Comparison of ENCODE assay signal across 24 mouse cellular contexts in genomic region chr16:31996371-31996770, GRCm38 (mm10). TPM values are rescaled to one million over a fixed set of nuclear protein-coding genes. Genes with fewer than 3 reads are reported as not detected.
DNase-seq lines count a peak whose midpoint lies in the region; ATAC-seq and TF ChIP-seq lines count a peak whose summit lies in the region.
"Had no signal": no experiment of that assay in that cellular context is flagged by ENCODE, and none has a peak within 500 bp of the region (broad histone marks: within the 10 kb centered on the region; RNA-seq: fewer than 3 reads in every experiment).

No protein-coding gene starts in this region.

- no peak overlapping the region for H3K4me3 ChIP-seq in kidney, adult 2 months (ENCODE audit: insufficient read depth, low read depth, low read length)
- no peak overlapping the region for H3K4me3 ChIP-seq in liver, adult 2 months (ENCODE audit: insufficient read depth, low read depth, low read length)
- no peak overlapping the region for H3K4me3 ChIP-seq in liver, embryonic 12.5 days
- no peak overlapping the region for H3K4me3 ChIP-seq in liver, embryonic 16.5 days (ENCODE audit: low read depth, low read length)
- no peak overlapping the region for H3K4me3 ChIP-seq in liver, postnatal 0 days (ENCODE audit: low read depth, low read length)
- H3K4me3 ChIP-seq: forebrain, embryonic 10.5 days; forebrain, embryonic 13.5 days; hindbrain, embryonic 10.5 days had no signal

- H3K27ac ChIP-seq in kidney, adult 2 months (ENCODE audit: insufficient read depth, low read depth, low read length) = no peak overlapping the region
- H3K27ac ChIP-seq in liver, adult 2 months (replicated peaks; ENCODE audit: insufficient read depth, low read depth, low read length) = peak overlapping the region; percentile 45; the same call in 1 of the 2 replicates
- H3K27ac ChIP-seq in liver, embryonic 12.5 days = no peak overlapping the region
- no peak overlapping the region for H3K27ac ChIP-seq in liver, embryonic 16.5 days (ENCODE audit: low read length)
- no peak overlapping the region for H3K27ac ChIP-seq in liver, postnatal 0 days (ENCODE audit: low read depth)
- H3K27ac ChIP-seq: forebrain, embryonic 10.5 days; forebrain, embryonic 13.5 days; hindbrain, embryonic 10.5 days; hindbrain, embryonic 14.5 days; hindbrain, postnatal 0 days had no signal

- H3K9ac ChIP-seq in liver, adult 2 months (ENCODE audit: low read depth, low read length) = no peak overlapping the region
- H3K9ac ChIP-seq in liver, embryonic 12.5 days = no peak overlapping the region
- H3K9ac ChIP-seq in liver, embryonic 16.5 days (ENCODE audit: low read depth, low read length) = no peak overlapping the region
- no peak overlapping the region for H3K9ac ChIP-seq in liver, postnatal 0 days (replicated peaks)
- H3K9ac ChIP-seq: forebrain, embryonic 13.5 days; hindbrain, embryonic 14.5 days had no signal

- ATAC-seq in liver, embryonic 12.5 days = no peak
- ATAC-seq in liver, embryonic 16.5 days (ENCODE audit: low read depth) = peak; percentile 70
- no peak for ATAC-seq in liver, postnatal 0 days
- ATAC-seq: forebrain, embryonic 13.5 days; forebrain, embryonic 16.5 days; hindbrain, postnatal 0 days; Patski had no signal

- DNase-seq in kidney, adult 2 months = peak; percentile 60
- no peak for DNase-seq in kidney, adult 11 months
- DNase-seq in liver, adult 2 months (ENCODE audit: extremely low read depth, low read depth, low spot score) = peak; percentile 90
- DNase-seq in liver, postnatal 0 days = no peak
- DNase-seq: adrenal gland, postnatal 10 days; adrenal gland, postnatal 36 days; B cell, adult 2 months; cerebellum, adult 18-20 months; cerebellum, adult 9-10 months; cerebellum, postnatal 14 days; gastrocnemius, postnatal 10 days; gastrocnemius, postnatal 36 days had no signal

- no peak for TF ChIP-seq CTCF in kidney, adult 2 months (conservative IDR thresholded peaks at IDR 0.05; ENCODE audit: insufficient read depth, insufficient read length, low read depth, low read length)
- TF ChIP-seq CTCF in liver, adult 2 months (IDR thresholded peaks at IDR 0.05; ENCODE audit: low read depth, low read length) = no peak
- no peak for TF ChIP-seq CTCF in liver, postnatal 0 days (IDR thresholded peaks at IDR 0.05; ENCODE audit: low read depth)

- H3K4me2 ChIP-seq in liver, embryonic 12.5 days = no peak overlapping the region
- no peak overlapping the region for H3K4me2 ChIP-seq in liver, embryonic 16.5 days (ENCODE audit: low read depth, low read length)
- no peak overlapping the region for H3K4me2 ChIP-seq in liver, postnatal 0 days (ENCODE audit: low read depth, low read length)
- H3K4me2 ChIP-seq: forebrain, embryonic 13.5 days; heart, embryonic 11.5 days; hindbrain, embryonic 14.5 days had no signal

- TF ChIP-seq POLR2A in kidney, adult 2 months (IDR thresholded peaks at IDR 0.05; ENCODE audit: low read depth, low read length) = no peak
- no peak for TF ChIP-seq POLR2A in liver, adult 2 months (IDR thresholded peaks at IDR 0.05; ENCODE audit: extremely low read depth, insufficient read depth, low read length)

- H3K27me3 ChIP-seq in kidney, adult 2 months (replicated peaks; ENCODE audit: control insufficient read depth, insufficient read depth, low read length) = no peaks in the 10 kb centered on the region
- H3K27me3 ChIP-seq in liver, adult 2 months (ENCODE audit: control insufficient read depth, insufficient read depth, low read length) = no peaks in the 10 kb centered on the region
- no peaks in the 10 kb centered on the region for H3K27me3 ChIP-seq in liver, embryonic 12.5 days (replicated peaks)
- H3K27me3 ChIP-seq in liver, embryonic 16.5 days (ENCODE audit: control insufficient read depth, insufficient read depth, low read depth, low read length) = no peaks in the 10 kb centered on the region
- H3K27me3 ChIP-seq in liver, postnatal 0 days (ENCODE audit: insufficient read depth, low read length) = no peaks in the 10 kb centered on the region
- H3K27me3 ChIP-seq: CH12.LX; forebrain, embryonic 13.5 days; Patski had no signal

- peaks cover 28% of the 10 kb centered on the region; the same call in 1 of the 2 replicates for H3K79me2 ChIP-seq in liver, adult 2 months (ENCODE audit: control insufficient read depth, insufficient read depth, low read length)

- H3K9me3 ChIP-seq in liver, embryonic 12.5 days (replicated peaks) = no peaks in the 10 kb centered on the region
- no peaks in the 10 kb centered on the region for H3K9me3 ChIP-seq in liver, embryonic 16.5 days (replicated peaks; ENCODE audit: control insufficient read depth, low read length)
- no peaks in the 10 kb centered on the region for H3K9me3 ChIP-seq in liver, postnatal 0 days (ENCODE audit: low read length)
- H3K9me3 ChIP-seq: forebrain, embryonic 10.5 days; forebrain, embryonic 13.5 days; G1E; hindbrain, embryonic 10.5 days had no signal

- TF ChIP-seq EP300 in liver, postnatal 0 days (IDR thresholded peaks at IDR 0.05; ENCODE audit: low read depth) = no peak

- no peaks in the 10 kb centered on the region for H3K36me3 ChIP-seq in kidney, adult 2 months (ENCODE audit: control insufficient read depth, insufficient read depth, low read length)
- no peaks in the 10 kb centered on the region for H3K36me3 ChIP-seq in liver, adult 2 months (ENCODE audit: control insufficient read depth, insufficient read depth, low read length)
- H3K36me3 ChIP-seq in liver, embryonic 12.5 days = peaks cover 49% of the 10 kb centered on the region
- peaks cover 3% of the 10 kb centered on the region; the same call in 1 of the 2 replicates for H3K36me3 ChIP-seq in liver, embryonic 16.5 days (ENCODE audit: control insufficient read depth, insufficient read depth)
- peaks cover 4% of the 10 kb centered on the region; the same call in 1 of the 2 replicates for H3K36me3 ChIP-seq in liver, postnatal 0 days (replicated peaks; ENCODE audit: insufficient read depth, low read length)

- H3K4me1 ChIP-seq in kidney, adult 2 months (ENCODE audit: control insufficient read depth, insufficient read depth, low read length) = peaks cover 9% of the 10 kb centered on the region
- H3K4me1 ChIP-seq in liver, adult 2 months (ENCODE audit: control insufficient read depth, insufficient read depth, low read length) = peaks cover 28% of the 10 kb centered on the region
- peaks cover 19% of the 10 kb centered on the region for H3K4me1 ChIP-seq in liver, embryonic 12.5 days
- H3K4me1 ChIP-seq in liver, embryonic 16.5 days (ENCODE audit: control insufficient read depth, low read depth, low read length) = no peaks in the 10 kb centered on the region
- peaks cover 7% of the 10 kb centered on the region; the same call in 1 of the 2 replicates for H3K4me1 ChIP-seq in liver, postnatal 0 days (ENCODE audit: insufficient read depth)

- WGBS in kidney, adult 2 months = 63% methylated on average over 5 of the region's 5 CpGs
- 40% methylated on average over 5 of the region's 5 CpGs for WGBS in liver, adult 2 months
- WGBS in liver, embryonic 12.5 days (ENCODE audit: insufficient replicate concordance) = 82% methylated on average over 5 of the region's 5 CpGs
- WGBS in liver, embryonic 16.5 days (ENCODE audit: insufficient replicate concordance) = 66% methylated on average over 5 of the region's 5 CpGs
- 72% methylated on average over 5 of the region's 5 CpGs for WGBS in liver, postnatal 0 days (ENCODE audit: insufficient replicate concordance)

RNA-seq across cellular contexts. Expression of gene Senp5, which starts 6.7 kb away (rescaled TPM):
- polyA plus RNA-seq in kidney, adult 2 months (2012; rRNA removed) = 4.4 and 5.5 TPM in 2 replicates
- 10.8 and 12.8 TPM in 2 replicates for total RNA-seq in liver, adult 2 months (2014; rRNA removed)
- polyA plus RNA-seq in liver, adult 2 months (2012; rRNA removed) = 3.6 and 3.7 TPM in 2 replicates
- 12.2 and 12.7 TPM in 2 replicates for polyA plus RNA-seq in liver, embryonic 12.5 days (2016; fragmentation: Nextera tagmentation; extraction: Ambion mirVana)
- polyA plus RNA-seq in liver, embryonic 16.5 days (2015; fragmentation: Nextera tagmentation; extraction: Ambion mirVana) = 4.9 and 5.4 TPM in 2 replicates
- polyA plus RNA-seq in liver, postnatal 0 days (2015; fragmentation: Nextera tagmentation; extraction: Ambion mirVana) = 3.7 and 3.8 TPM in 2 replicates

RNA-seq across cellular contexts. Expression of gene Ncbp2, which starts 48.1 kb away (rescaled TPM):
- polyA plus RNA-seq in kidney, adult 2 months (2012; rRNA removed) = 10.9 and 28.9 TPM in 2 replicates
- total RNA-seq in liver, adult 2 months (2014; rRNA removed) = 8.4 and 10.5 TPM in 2 replicates
- 6.9 and 8.4 TPM in 2 replicates for polyA plus RNA-seq in liver, adult 2 months (2012; rRNA removed)
- polyA plus RNA-seq in liver, embryonic 12.5 days (2016; fragmentation: Nextera tagmentation; extraction: Ambion mirVana) = 57.0 and 57.2 TPM in 2 replicates
- 25.8 and 26.8 TPM in 2 replicates for polyA plus RNA-seq in liver, embryonic 16.5 days (2015; fragmentation: Nextera tagmentation; extraction: Ambion mirVana)
- polyA plus RNA-seq in liver, postnatal 0 days (2015; fragmentation: Nextera tagmentation; extraction: Ambion mirVana) = 20.4 and 21.4 TPM in 2 replicates

RNA-seq across cellular contexts. Expression of gene 0610012G03Rik, which starts 48.1 kb away (rescaled TPM):
- polyA plus RNA-seq in kidney, adult 2 months (2012; rRNA removed) = 96.7 and 122 TPM in 2 replicates
- 25.3 and 34.6 TPM in 2 replicates for total RNA-seq in liver, adult 2 months (2014; rRNA removed)
- polyA plus RNA-seq in liver, adult 2 months (2012; rRNA removed) = 61.1 and 63.2 TPM in 2 replicates
- polyA plus RNA-seq in liver, embryonic 12.5 days (2016; fragmentation: Nextera tagmentation; extraction: Ambion mirVana) = 54.2 and 57.3 TPM in 2 replicates
- polyA plus RNA-seq in liver, embryonic 16.5 days (2015; fragmentation: Nextera tagmentation; extraction: Ambion mirVana) = 36.7 and 37.4 TPM in 2 replicates
- polyA plus RNA-seq in liver, postnatal 0 days (2015; fragmentation: Nextera tagmentation; extraction: Ambion mirVana) = 58.1 and 58.4 TPM in 2 replicates

Comparison
In these comparisons a context has a peak if more than half of its experiments do, and no peak if none do; other contexts are left out.
1. DNase-seq: peak in kidney, adult 2 months (single experiment) and liver, adult 2 months (single experiment); none in kidney, adult 11 months (single experiment) and liver, postnatal 0 days (single experiment).